Mouse (Mus musculus) MEL (cell line): Measurements from ENCODE around the gene Cdca3. TPM values are rescaled to one million over a fixed set of nuclear protein-coding genes. Genes with fewer than 3 reads are reported as not detected.
A peak's percentile ranks its signal among the peaks of the same experiment; 100 is the strongest.

ENCODE experiments used
- DNase-seq: peaks from one replicate; pipeline ENCODE4 v3.0.0; 2011; ENCODE audit warnings: low read depth, low spot score
- H3K27ac ChIP-seq: 2 replicates; pipeline ENCODE4 v1.5.1; 2012; ENCODE audit warnings: low read depth, mild to moderate bottlenecking, control low read depth, low read length, moderate library complexity; ENCODE audit not compliant: control insufficient read depth
- H3K27me3 ChIP-seq, 2 experiments: fragments of 150-350 bp in 1 of 2; sonication (generic) in 1 of 2; 2 replicates each; pipeline ENCODE4 v1.6.1; 2012; ENCODE audit warnings: low read length in 2 of 2, mild to moderate bottlenecking in 2 of 2, improper control_type of control experiment in 1 of 2, moderate library complexity in 1 of 2; ENCODE audit not compliant: insufficient read depth in 2 of 2, control insufficient read depth in 1 of 2
- H3K36me3 ChIP-seq, 2 experiments: 2 replicates each; pipeline ENCODE4 v1.6.1; 2012 to 2014; ENCODE audit warnings: low read length in 2 of 2, improper control_type of control experiment in 1 of 2, inconsistent platforms in 1 of 2, mild to moderate bottlenecking in 1 of 2; ENCODE audit not compliant: insufficient read depth in 2 of 2, control insufficient read depth in 1 of 2
- H3K4me1 ChIP-seq, 2 experiments: fragments of 150-350 bp in 1 of 2; sonication (generic) in 1 of 2; 2 replicates each; pipeline ENCODE4 v1.6.1; 2012; ENCODE audit warnings: low read length in 2 of 2, improper control_type of control experiment in 1 of 2, mild to moderate bottlenecking in 1 of 2; ENCODE audit not compliant: insufficient read depth in 2 of 2, control insufficient read depth in 1 of 2
- H3K4me3 ChIP-seq, 2 experiments: fragments of 150-350 bp in 1 of 2; sonication (generic) in 1 of 2; 2 replicates each; pipeline ENCODE4 v1.5.1; 2012; ENCODE audit warnings: low read depth in 2 of 2, low read length in 2 of 2, mild to moderate bottlenecking in 2 of 2, moderate library complexity in 2 of 2, control low read depth in 1 of 2, improper control_type of control experiment in 1 of 2; ENCODE audit not compliant: control insufficient read depth in 1 of 2, insufficient read depth in 1 of 2
- H3K79me2 ChIP-seq: 2 replicates; pipeline ENCODE4 v1.6.1; 2012; ENCODE audit warnings: mild to moderate bottlenecking, low read length, moderate library complexity; ENCODE audit not compliant: control insufficient read depth, poor library complexity, insufficient read depth
- H3K9ac ChIP-seq: 2 replicates; pipeline ENCODE4 v1.6.1; 2012; ENCODE audit warnings: low read depth, mild to moderate bottlenecking, control low read depth, low read length, moderate library complexity; ENCODE audit not compliant: control insufficient read depth, poor library complexity, severe bottlenecking
- H3K9me3 ChIP-seq: fragments of 150-350 bp; sonication (generic); replicated peaks from 2 replicates; pipeline ENCODE4 v1.6.1; 2012; ENCODE audit warnings: mild to moderate bottlenecking, low read length, improper control_type of control experiment, moderate library complexity; ENCODE audit not compliant: insufficient read depth
- BHLHE40 ChIP-seq: IDR thresholded peaks from 2 replicates; pipeline ENCODE4 v1.6.1; 2012; ENCODE audit warnings: low read depth, mild to moderate bottlenecking, inconsistent platforms, low read length, improper control_type of control experiment, borderline replicate concordance
- CHD1 ChIP-seq: IDR thresholded peaks from 2 replicates; pipeline ENCODE4 v1.6.1; 2012; ENCODE audit warnings: low read depth, mild to moderate bottlenecking, inconsistent platforms, low read length, improper control_type of control experiment
- CHD2 ChIP-seq: IDR thresholded peaks from 2 replicates; pipeline ENCODE4 v1.6.1; 2011; ENCODE audit warnings: low read length, improper control_type of control experiment
- E2F4 ChIP-seq: IDR thresholded peaks from 2 replicates; pipeline ENCODE4 v1.6.1; 2011; ENCODE audit warnings: low read depth, low read length, improper control_type of control experiment, borderline replicate concordance
- ELF1 ChIP-seq: IDR thresholded peaks from 2 replicates; pipeline ENCODE4 v1.6.1; 2014; ENCODE audit warnings: low read depth, mild to moderate bottlenecking, inconsistent platforms, low read length, improper control_type of control experiment, moderate library complexity
- EP300 ChIP-seq, 2 experiments: IDR thresholded peaks; 2 replicates each; pipeline ENCODE4 v1.6.1; 2011; ENCODE audit warnings: improper control_type of control experiment in 2 of 2, low read length in 2 of 2, low read depth in 1 of 2, mild to moderate bottlenecking in 1 of 2
- ETS1 ChIP-seq: IDR thresholded peaks from 2 replicates; pipeline ENCODE4 v1.6.1; 2012; ENCODE audit warnings: low read depth, mild to moderate bottlenecking, inconsistent platforms, low read length, improper control_type of control experiment, moderate library complexity
- GABPA ChIP-seq: IDR thresholded peaks from 2 replicates; pipeline ENCODE4 v1.6.1; 2012; ENCODE audit warnings: low read depth, mild to moderate bottlenecking, inconsistent platforms, low read length, improper control_type of control experiment, moderate library complexity
- GATA1 ChIP-seq: IDR thresholded peaks from 2 replicates; pipeline ENCODE4 v1.6.1; 2011; ENCODE audit warnings: low read depth, low read length, improper control_type of control experiment
- HCFC1 ChIP-seq: IDR thresholded peaks from 2 replicates; pipeline ENCODE4 v1.6.1; 2012; ENCODE audit warnings: low read depth, mild to moderate bottlenecking, inconsistent platforms, low read length, improper control_type of control experiment, moderate library complexity
- JUND ChIP-seq: IDR thresholded peaks from 2 replicates; pipeline ENCODE4 v1.6.1; 2011; ENCODE audit warnings: low read depth, mild to moderate bottlenecking, improper control_type of control experiment, low read length
- KAT2A ChIP-seq: conservative IDR thresholded peaks from 2 replicates; pipeline ENCODE4 v1.6.1; 2012; ENCODE audit warnings: low read depth, low read length, improper control_type of control experiment, inconsistent platforms
- MAFK ChIP-seq: IDR thresholded peaks from 2 replicates; pipeline ENCODE4 v1.6.1; 2011; ENCODE audit warnings: low read depth, mild to moderate bottlenecking, low read length, improper control_type of control experiment, borderline replicate concordance
- MAX ChIP-seq: IDR thresholded peaks from 2 replicates; pipeline ENCODE4 v1.6.1; 2011; ENCODE audit warnings: low read length, improper control_type of control experiment
- MAZ ChIP-seq: IDR thresholded peaks from 2 replicates; pipeline ENCODE4 v1.6.1; 2012; ENCODE audit warnings: low read depth, mild to moderate bottlenecking, inconsistent platforms, low read length, improper control_type of control experiment
- MEF2A ChIP-seq: IDR thresholded peaks from 2 replicates; pipeline ENCODE4 v1.6.1; 2014; ENCODE audit warnings: low read depth, mild to moderate bottlenecking, inconsistent platforms, low read length, improper control_type of control experiment; ENCODE audit not compliant: poor library complexity, insufficient replicate concordance, severe bottlenecking; ENCODE audit errors: extremely low read depth
- MXI1 ChIP-seq: IDR thresholded peaks from 2 replicates; pipeline ENCODE4 v1.6.1; 2011; ENCODE audit warnings: mild to moderate bottlenecking, low read depth, low read length, improper control_type of control experiment
- MYB ChIP-seq: IDR thresholded peaks from 2 replicates; pipeline ENCODE4 v1.6.1; 2011; ENCODE audit warnings: mild to moderate bottlenecking, low read depth, low read length, improper control_type of control experiment
- MYC ChIP-seq: IDR thresholded peaks from 2 replicates; pipeline ENCODE4 v1.6.1; 2011; ENCODE audit warnings: low read depth, mild to moderate bottlenecking, low read length, improper control_type of control experiment, moderate library complexity
- NRF1 ChIP-seq: IDR thresholded peaks from 2 replicates; pipeline ENCODE4 v1.6.1; 2014; ENCODE audit warnings: low read depth, mild to moderate bottlenecking, inconsistent platforms, low read length, improper control_type of control experiment, moderate library complexity; ENCODE audit not compliant: poor library complexity, insufficient read depth, severe bottlenecking
- POLR2A ChIP-seq, 2 experiments: IDR thresholded peaks; 2 replicates each; pipeline ENCODE4 v1.6.1; 2011 to 2012; ENCODE audit warnings: low read length in 2 of 2, mild to moderate bottlenecking in 2 of 2, control low read depth in 1 of 2, improper control_type of control experiment in 1 of 2, low read depth in 1 of 2, moderate library complexity in 1 of 2; ENCODE audit not compliant: control insufficient read depth in 1 of 2, insufficient read depth in 1 of 2, poor library complexity in 1 of 2
- POLR2AphosphoS5 ChIP-seq: IDR thresholded peaks from 2 replicates; pipeline ENCODE4 v1.6.1; 2012; ENCODE audit warnings: low read depth, borderline replicate concordance, mild to moderate bottlenecking, inconsistent platforms, low read length, moderate library complexity, mixed read lengths
- RCOR1 ChIP-seq: IDR thresholded peaks from 2 replicates; pipeline ENCODE4 v1.6.1; 2012; ENCODE audit warnings: low read depth, mild to moderate bottlenecking, inconsistent platforms, low read length, improper control_type of control experiment
- SIN3A ChIP-seq: IDR thresholded peaks from 2 replicates; pipeline ENCODE4 v1.6.1; 2012; ENCODE audit warnings: low read length, improper control_type of control experiment, inconsistent platforms
- SMC3 ChIP-seq: IDR thresholded peaks from 2 replicates; pipeline ENCODE4 v1.6.1; 2011; ENCODE audit warnings: low read depth, low read length, improper control_type of control experiment
- TAL1 ChIP-seq: IDR thresholded peaks from 2 replicates; pipeline ENCODE4 v1.6.1; 2012; ENCODE audit warnings: mild to moderate bottlenecking, inconsistent platforms, low read length, moderate library complexity, mixed read lengths
- TBP ChIP-seq: IDR thresholded peaks from 2 replicates; pipeline ENCODE4 v1.8.0; 2011; ENCODE audit warnings: low read depth, low read length, improper control_type of control experiment
- UBTF ChIP-seq: IDR thresholded peaks from 2 replicates; pipeline ENCODE4 v1.6.1; 2012; ENCODE audit warnings: low read depth, mild to moderate bottlenecking, inconsistent platforms, low read length, improper control_type of control experiment, moderate library complexity, borderline replicate concordance; ENCODE audit not compliant: insufficient read depth
- USF1 ChIP-seq: IDR thresholded peaks from 2 replicates; pipeline ENCODE4 v1.6.1; 2014; ENCODE audit warnings: low read depth, mild to moderate bottlenecking, inconsistent platforms, low read length, improper control_type of control experiment, moderate library complexity
- USF2 ChIP-seq, 2 experiments: IDR thresholded peaks; 2 replicates each; pipeline ENCODE4 v1.6.1; 2011 to 2012; ENCODE audit warnings: improper control_type of control experiment in 2 of 2, low read length in 2 of 2, borderline replicate concordance in 1 of 2, inconsistent platforms in 1 of 2, low read depth in 1 of 2, mild to moderate bottlenecking in 1 of 2; ENCODE audit not compliant: insufficient read depth in 1 of 2
- ZC3H11A ChIP-seq: IDR thresholded peaks from 2 replicates; pipeline ENCODE4 v1.6.1; 2012; ENCODE audit warnings: low read depth, mild to moderate bottlenecking, inconsistent platforms, low read length, improper control_type of control experiment
- ZKSCAN1 ChIP-seq: IDR thresholded peaks from 2 replicates; pipeline ENCODE4 v1.6.1; 2012; ENCODE audit warnings: low read depth, mild to moderate bottlenecking, inconsistent platforms, low read length, improper control_type of control experiment, moderate library complexity
- ZMIZ1 ChIP-seq: IDR thresholded peaks from 2 replicates; pipeline ENCODE4 v1.6.1; 2012; ENCODE audit warnings: low read depth, mild to moderate bottlenecking, inconsistent platforms, low read length, improper control_type of control experiment, moderate library complexity
- ZNF384 ChIP-seq: IDR thresholded peaks from 2 replicates; pipeline ENCODE4 v1.6.1; 2012; ENCODE audit warnings: low read depth, mild to moderate bottlenecking, inconsistent platforms, low read length, improper control_type of control experiment
- polyA plus RNA-seq, 2 experiments: library from polyadenylated mRNA; stranded (reverse) in 1 of 2; unstranded in 1 of 2; fragments of >175 nt in 1 of 2; fragments of >200 nt in 1 of 2; gene quantifications; 2 replicates each; pipeline versions ENCODE4 v1.2.1 to v1.2.4; 2012; ENCODE audit warnings: low replicate concordance in 2 of 2, low read depth in 1 of 2; ENCODE audit not compliant: insufficient read length in 2 of 2, insufficient read depth in 1 of 2, missing spikeins in 1 of 2
- total RNA-seq: library from RNA; depleted of rRNA; stranded (reverse); fragments of 300-350 nt; gene quantifications from 2 replicates; pipeline ENCODE4 v1.2.3, GENCODE M21; 2012; rRNA removed

The Cdca3 gene
- total RNA-seq (54.5 and 70.0 TPM in 2 replicates), polyA plus RNA-seq (100 to 1,000 TPM in 1 of 2 experiments, not detected in 1; 185 TPM)

DNA sequence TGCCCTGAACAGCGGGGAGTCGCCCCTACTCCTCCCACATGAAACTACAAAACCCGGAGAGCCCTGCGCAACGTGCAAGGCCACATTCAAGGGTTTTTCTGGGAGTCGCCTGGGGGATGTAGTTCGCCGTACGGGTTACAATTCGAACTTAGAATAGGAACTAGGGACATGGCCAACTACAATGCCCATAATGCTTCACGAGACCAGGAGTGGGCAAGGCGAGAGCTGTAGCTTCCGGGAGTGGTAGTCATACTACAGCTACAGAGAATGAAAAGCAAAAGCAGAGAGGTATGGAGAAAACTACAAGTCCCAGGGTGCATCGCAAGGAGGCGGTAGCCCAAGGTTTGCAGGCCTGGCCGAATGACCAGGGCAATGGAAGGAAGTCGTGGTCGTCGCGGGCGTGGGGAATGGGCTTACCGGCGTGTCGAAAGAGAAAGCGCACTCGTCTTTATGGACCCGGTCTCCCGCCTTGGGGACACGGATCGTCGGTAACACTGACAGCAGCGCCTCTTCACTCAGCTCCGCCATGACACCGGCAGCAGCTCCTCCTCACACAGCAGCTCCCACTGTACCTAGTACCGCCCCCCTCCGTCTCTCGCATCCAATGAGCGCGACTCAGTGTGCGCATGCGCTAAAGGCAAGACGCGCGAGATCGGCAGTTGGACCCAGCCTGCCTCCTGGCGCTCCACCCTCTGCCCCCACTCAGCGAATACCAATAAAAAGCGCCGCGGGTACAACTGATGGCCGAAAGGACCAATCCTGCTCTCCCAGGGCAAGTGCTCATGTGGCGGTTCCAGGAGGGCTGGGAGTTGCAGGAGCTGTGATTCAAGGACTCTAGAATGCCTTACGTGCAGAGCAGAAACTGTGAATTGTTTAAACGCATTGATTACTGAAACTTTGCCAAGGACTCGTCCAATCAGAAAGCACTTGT is at the start of gene Cdca3, which contains the start of gene Usp5:
Gene Cdca3 (plus strand): TSS at position 680 of the 931 bp plus-strand sequence.
Gene Usp5 (minus strand): TSS at position 617 of the 931 bp plus-strand sequence.
- peak within 1 kb of the TSS; percentile 87 for H3K9ac ChIP-seq
- peak within 1 kb of the TSS; percentile 79 to 89 for H3K4me3 ChIP-seq
- DNase-seq, result peak; percentile 99
- H3K9me3 ChIP-seq, result no peaks in the 10 kb centered on the region
- H3K36me3 ChIP-seq, result peaks cover 0 to 8% of the 10 kb centered on the region in 2 experiments; a peak in 2 of 4 replicates
- H3K27ac ChIP-seq, result peak within 1 kb of the TSS; percentile 88
- peaks cover 2 to 6% of the 10 kb centered on the region in 2 experiments; a peak in 3 of 4 replicates for H3K4me1 ChIP-seq
- peaks cover 22% of the 10 kb centered on the region for H3K79me2 ChIP-seq
- no peaks in the 10 kb centered on the region for H3K27me3 ChIP-seq
- no peak for TF ChIP-seq ZC3H11A
- TF ChIP-seq KAT2A, result peak; percentile 100
- peak; percentile 41; the same call in 1 of the 2 replicates for TF ChIP-seq RCOR1
- TF ChIP-seq JUND, result no peak
- TF ChIP-seq ETS1, result no peak; the same call in 1 of the 2 replicates
- peak; percentile 9 for TF ChIP-seq TBP
- TF ChIP-seq EP300 (IDR thresholded peaks at IDR 0.05; ENCODE audit: low read depth in 1 of 2, low read length in 2 of 2), result no peak
- TF ChIP-seq ELF1, result peak; percentile 94
- TF ChIP-seq MAZ, result peak; percentile 94
- no peak for TF ChIP-seq BHLHE40
- no peak for TF ChIP-seq CHD1
- TF ChIP-seq MEF2A, result no peak
- TF ChIP-seq UBTF, result no peak
- no peak for TF ChIP-seq USF2 (IDR thresholded peaks at IDR 0.05; ENCODE audit: borderline replicate concordance in 1 of 2, insufficient read depth in 1 of 2, low read depth in 1 of 2, low read length in 2 of 2)
- TF ChIP-seq MAFK, result no peak
- TF ChIP-seq SMC3, result 0 out of 2 replicates have a peak, but pooled peaks have one; percentile 1
- peak; percentile 86 for TF ChIP-seq MXI1
- TF ChIP-seq USF1, result peak; percentile 60
- TF ChIP-seq MYC, result peak; percentile 91
- TF ChIP-seq GATA1, result peak; percentile 4; the same call in 1 of the 2 replicates
- TF ChIP-seq SIN3A, result peak; percentile 75
- TF ChIP-seq ZKSCAN1, result no peak
- TF ChIP-seq POLR2AphosphoS5, result no peak
- TF ChIP-seq NRF1, result peak; percentile 79
- TF ChIP-seq MAX, result peak; percentile 81
- TF ChIP-seq E2F4, result no peak
- TF ChIP-seq GABPA, result no peak
- TF ChIP-seq TAL1, result no peak
- no peak for TF ChIP-seq ZNF384
- 0 out of 2 replicates have a peak, but pooled peaks have one; percentile 20 for TF ChIP-seq MYB
- TF ChIP-seq CHD2, result peak; percentile 89
- TF ChIP-seq HCFC1, result peak; percentile 93
- peak; percentile 95 for TF ChIP-seq ZMIZ1
- TF ChIP-seq POLR2A (IDR thresholded peaks at IDR 0.05; ENCODE audit: control insufficient read depth in 1 of 2, insufficient read depth in 1 of 2, low read depth in 1 of 2, low read length in 2 of 2, poor library complexity in 1 of 2), result peak; percentile 58 to 79; a peak in 2 of 4 replicates
